Mouse (Mus musculus) midbrain, embryonic 16.5 days (tissue): Measurements from ENCODE around the gene Dars2. TPM values are rescaled to one million over a fixed set of nuclear protein-coding genes. Genes with fewer than 3 reads are reported as not detected.

ENCODE experiments used
- ATAC-seq: fragments of 200-750 bp; cut with Nextera tagmentation; 2 replicates; pipeline ENCODE4 v1.8.0; 2017; ENCODE audit warnings: moderate TSS enrichment
- H3K27ac ChIP-seq: fragments of 300-500 bp; sonication (generic); 2 replicates; pipeline ENCODE4 v1.5.1; 2014; ENCODE audit warnings: mild to moderate bottlenecking, low read length, mixed read lengths
- H3K27me3 ChIP-seq: fragments of 300-500 bp; sonication (generic); 2 replicates; pipeline ENCODE4 v1.6.1; 2014; ENCODE audit warnings: low read depth, low read length, mixed read lengths; ENCODE audit not compliant: control insufficient read depth, insufficient read depth
- H3K36me3 ChIP-seq: fragments of 300-500 bp; sonication (generic); 2 replicates; pipeline ENCODE4 v1.6.1; 2014; ENCODE audit warnings: mild to moderate bottlenecking, low read length, moderate library complexity, mixed read lengths; ENCODE audit not compliant: control insufficient read depth, insufficient read depth
- H3K4me1 ChIP-seq: fragments of 300-500 bp; sonication (generic); 2 replicates; pipeline ENCODE4 v1.6.1; 2014; ENCODE audit warnings: mild to moderate bottlenecking, low read length, mixed read lengths; ENCODE audit not compliant: control insufficient read depth, insufficient read depth
- H3K4me2 ChIP-seq: fragments of 300-500 bp; sonication (generic); 2 replicates; pipeline ENCODE4 v1.6.1; 2014; ENCODE audit warnings: mild to moderate bottlenecking, low read length, mixed read lengths
- H3K4me3 ChIP-seq: fragments of 300-500 bp; sonication (generic); 2 replicates; pipeline ENCODE4 v1.5.1; 2014; ENCODE audit warnings: low read depth, mild to moderate bottlenecking, low read length, moderate library complexity, mixed read lengths
- H3K9ac ChIP-seq: fragments of 300-500 bp; sonication (generic); 2 replicates; pipeline ENCODE4 v1.6.1; 2014; ENCODE audit warnings: low read depth, low read length, mixed read lengths
- H3K9me3 ChIP-seq: fragments of 300-500 bp; sonication (generic); replicated peaks from 2 replicates; pipeline ENCODE4 v1.6.1; 2014; ENCODE audit warnings: mild to moderate bottlenecking, low read length, mixed read lengths; ENCODE audit not compliant: control insufficient read depth, poor library complexity, severe bottlenecking
- WGBS: fragments of 180-500 bp; shearing (Covaris S2); extraction: QIAGEN DNeasy Blood & Tissue Kit; methylation state at CpG from one replicate; pipeline ENCODE4 v1.1.7; 2014; 5-methylcytosine and 5-hydroxymethylcytosine counted together
- polyA plus RNA-seq: library from polyadenylated mRNA; unstranded; fragments of >200 nt; fragmentation: Nextera tagmentation; extraction: Ambion mirVana; gene quantifications from 2 replicates; pipeline ENCODE4 v1.2.1, GENCODE M21; 2015

Dars2 gene
- polyA plus RNA-seq, 1 experiment from 2014 or later: 24.2 TPM

- no peaks in the 10 kb centered on the region for H3K27me3 ChIP-seq
- no peak overlapping the region for H3K4me3 ChIP-seq
- no peak overlapping the region for H3K9ac ChIP-seq
- H3K4me2 ChIP-seq: no peak overlapping the region
- H3K9me3 ChIP-seq: no peaks in the 10 kb centered on the region
- WGBS: 83% methylated on average over 1 of the region's 1 CpGs
- H3K4me1 ChIP-seq: no peaks in the 10 kb centered on the region
- H3K36me3 ChIP-seq: peaks cover 2% of the 10 kb centered on the region; the same call in 1 of the 2 replicates
- H3K27ac ChIP-seq: no peak overlapping the region
- ATAC-seq: no peak
Observed at GRCm38 (mm10) chr1:161063351-161063750, 7.1 kb downstream of the Dars2 start.

- Histone ChIP-seq H3K9ac (no peak overlapping the region), H3K4me2 (no peak overlapping the region), H3K4me3 (no peak overlapping the region), H3K9me3 (no peaks in the 10 kb centered on the region), H3K27ac (no peak overlapping the region), H3K27me3 (no peaks in the 10 kb centered on the region), H3K4me1 (no peaks in the 10 kb centered on the region), H3K36me3 (peaks cover 19% of the 10 kb centered on the region; the same call in 1 of the 2 replicates)
- no peak for ATAC-seq
- WGBS: 96% methylated on average over 1 of the region's 1 CpGs
Observed at GRCm38 (mm10) chr1:161057164-161057563, 13.3 kb downstream of the Dars2 start.

GRCm38 (mm10) chr1:161046972-161047371 lies 23.5 kb downstream of the Dars2 start:
- 95% methylated on average over 3 of the region's 3 CpGs for WGBS
- Histone ChIP-seq H3K27ac (no peak overlapping the region), H3K4me2 (no peak overlapping the region), H3K36me3 (peaks cover 16% of the 10 kb centered on the region), H3K27me3 (no peaks in the 10 kb centered on the region), H3K9me3 (no peaks in the 10 kb centered on the region), H3K9ac (no peak overlapping the region), H3K4me3 (no peak overlapping the region), H3K4me1 (no peaks in the 10 kb centered on the region)
- no peak for ATAC-seq

GRCm38 (mm10) chr1:161041261-161042020 lies 29.0 kb downstream of the Dars2 start:
- Histone ChIP-seq H3K4me3 (no peak overlapping the region), H3K27me3 (no peaks in the 10 kb centered on the region), H3K9me3 (no peaks in the 10 kb centered on the region), H3K4me2 (no peak overlapping the region), H3K27ac (no peak overlapping the region), H3K36me3 (peaks cover 26% of the 10 kb centered on the region), H3K9ac (no peak overlapping the region), H3K4me1 (peaks cover 18% of the 10 kb centered on the region)
- no peak for ATAC-seq
- WGBS: 93% methylated on average over 7 of the region's 7 CpGs

- peaks cover 20% of the 10 kb centered on the region for H3K36me3 ChIP-seq
- H3K27ac ChIP-seq: no peak overlapping the region
- H3K9ac ChIP-seq: no peak overlapping the region
- no peaks in the 10 kb centered on the region for H3K9me3 ChIP-seq
- no peaks in the 10 kb centered on the region for H3K27me3 ChIP-seq
- peaks cover 19% of the 10 kb centered on the region for H3K4me1 ChIP-seq
- H3K4me3 ChIP-seq: no peak overlapping the region
- no peak overlapping the region for H3K4me2 ChIP-seq
- ATAC-seq: no peak
Observed at GRCm38 (mm10) chr1:161040855-161041254, 29.6 kb downstream of the Dars2 start.

- 43% methylated on average over 1 of the region's 1 CpGs for WGBS
Observed at GRCm38 (mm10) chr1:161040426-161040770, 30.1 kb downstream of the Dars2 start.

GRCm38 (mm10) chr1:161039741-161040425 lies 30.6 kb downstream of the Dars2 start:
- Histone ChIP-seq H3K4me1 (peaks cover 19% of the 10 kb centered on the region), H3K27me3 (no peaks in the 10 kb centered on the region), H3K27ac (peak overlapping the region; percentile 52), H3K4me3 (no peak overlapping the region), H3K36me3 (peaks cover 16% of the 10 kb centered on the region), H3K4me2 (no peak overlapping the region), H3K9me3 (no peaks in the 10 kb centered on the region), H3K9ac (no peak overlapping the region)
- 18% methylated on average over 3 of the region's 3 CpGs for WGBS
- no peak for ATAC-seq

More at GRCm38 (mm10) chr1:161040426-161040770, 30.1 kb downstream of the Dars2 start:
- ATAC-seq: no peak
- H3K36me3 ChIP-seq: peaks cover 20% of the 10 kb centered on the region
- no peak overlapping the region for H3K4me2 ChIP-seq
- no peak overlapping the region for H3K9ac ChIP-seq
- no peaks in the 10 kb centered on the region for H3K27me3 ChIP-seq
- H3K4me1 ChIP-seq: peaks cover 19% of the 10 kb centered on the region
- H3K4me3 ChIP-seq: no peak overlapping the region
- H3K9me3 ChIP-seq: no peaks in the 10 kb centered on the region
- peak overlapping the region; percentile 52 for H3K27ac ChIP-seq

- Histone ChIP-seq H3K27me3 (no peaks in the 10 kb centered on the region), H3K4me1 (peaks cover 19% of the 10 kb centered on the region), H3K4me2 (no peak overlapping the region), H3K9me3 (no peaks in the 10 kb centered on the region), H3K27ac (no peak overlapping the region), H3K9ac (no peak overlapping the region), H3K36me3 (peaks cover 16% of the 10 kb centered on the region), H3K4me3 (no peak overlapping the region)
- 10% methylated on average over 3 of the region's 3 CpGs for WGBS
- no peak for ATAC-seq
Observed at GRCm38 (mm10) chr1:161038968-161039721, 31.3 kb downstream of the Dars2 start.
